Mouse (Mus musculus) liver, adult 2 months (tissue): Measurements from ENCODE around the gene Fat3. TPM values are rescaled to one million over a fixed set of nuclear protein-coding genes. Genes with fewer than 3 reads are reported as not detected.

ENCODE experiments used
- DNase-seq: peaks from one replicate; pipeline ENCODE4 v3.0.0-alpha.2; 2011; ENCODE audit warnings: low read depth, low spot score; ENCODE audit errors: extremely low read depth
- H3K27ac ChIP-seq: fragments of 200-500 bp; replicated peaks from 2 replicates; pipeline ENCODE4 v1.5.1; 2012; ENCODE audit warnings: low read depth, mild to moderate bottlenecking, control low read depth, inconsistent platforms, low read length; ENCODE audit not compliant: insufficient read depth
- H3K27me3 ChIP-seq: fragments of 200-500 bp; 2 replicates; pipeline ENCODE4 v1.6.1; 2012; ENCODE audit warnings: mild to moderate bottlenecking, moderate library complexity, low read length, inconsistent platforms; ENCODE audit not compliant: control insufficient read depth, insufficient read depth
- H3K36me3 ChIP-seq: fragments of 200-500 bp; 2 replicates; pipeline ENCODE4 v1.6.1; 2012; ENCODE audit warnings: low read length, inconsistent platforms; ENCODE audit not compliant: control insufficient read depth, insufficient read depth
- H3K4me1 ChIP-seq: fragments of 200-500 bp; 2 replicates; pipeline ENCODE4 v1.6.1; 2011; ENCODE audit warnings: low read length; ENCODE audit not compliant: control insufficient read depth, insufficient read depth
- H3K4me3 ChIP-seq: fragments of 200-500 bp; 2 replicates; pipeline ENCODE4 v1.5.1; 2011; ENCODE audit warnings: low read depth, mild to moderate bottlenecking, control low read depth, low read length, moderate library complexity; ENCODE audit not compliant: insufficient read depth
- H3K79me2 ChIP-seq: fragments of 200-500 bp; 2 replicates; pipeline ENCODE4 v1.6.1; 2012; ENCODE audit warnings: inconsistent platforms, mild to moderate bottlenecking, low read length, moderate library complexity; ENCODE audit not compliant: control insufficient read depth, insufficient read depth
- H3K9ac ChIP-seq: fragments of 200-500 bp; 2 replicates; pipeline ENCODE4 v1.6.1; 2012; ENCODE audit warnings: low read depth, mild to moderate bottlenecking, control low read depth, inconsistent platforms, low read length
- CTCF ChIP-seq: fragments of 200-500 bp; IDR thresholded peaks from 2 replicates; pipeline ENCODE4 v1.5.1; 2011; ENCODE audit warnings: low read depth, low read length, control low read depth
- POLR2A ChIP-seq: fragments of 200-500 bp; IDR thresholded peaks from 2 replicates; pipeline ENCODE4 v1.6.1; 2011; ENCODE audit warnings: low read length, control low read depth; ENCODE audit not compliant: insufficient read depth; ENCODE audit errors: extremely low read depth
- WGBS: fragments of 180-500 bp; shearing (Covaris S2); methylation state at CpG from one replicate; pipeline ENCODE4 v1.1.7; 2018; 5-methylcytosine and 5-hydroxymethylcytosine counted together
- polyA plus RNA-seq: library from polyadenylated mRNA; depleted of rRNA; stranded (reverse); fragments of >200 nt; gene quantifications from 2 replicates; pipeline ENCODE4 v1.2.3, GENCODE M21; 2012
- total RNA-seq: library from RNA; depleted of rRNA; stranded (reverse); fragments of >200 nt; gene quantifications from 2 replicates; pipeline ENCODE4 v1.2.3, GENCODE M21; 2014

The Fat3 gene
- total and polyA plus RNA-seq, 2 experiments, result 0.09 TPM; not detected in 1

GRCm38 (mm10) chr9:16305396-16306086, 195.5 kb downstream of the Fat3 start:
- H3K4me1 ChIP-seq, result no peaks in the 10 kb centered on the region
- H3K9ac ChIP-seq, result no peak overlapping the region
- 94% methylated on average over 2 of the region's 2 CpGs for WGBS
- TF ChIP-seq CTCF, result no peak
- TF ChIP-seq POLR2A, result no peak
- H3K36me3 ChIP-seq, result no peaks in the 10 kb centered on the region
- H3K27ac ChIP-seq, result no peak overlapping the region
- no peaks in the 10 kb centered on the region for H3K79me2 ChIP-seq
- no peaks in the 10 kb centered on the region for H3K27me3 ChIP-seq
- DNase-seq, result no peak
- no peak overlapping the region for H3K4me3 ChIP-seq

DNA sequence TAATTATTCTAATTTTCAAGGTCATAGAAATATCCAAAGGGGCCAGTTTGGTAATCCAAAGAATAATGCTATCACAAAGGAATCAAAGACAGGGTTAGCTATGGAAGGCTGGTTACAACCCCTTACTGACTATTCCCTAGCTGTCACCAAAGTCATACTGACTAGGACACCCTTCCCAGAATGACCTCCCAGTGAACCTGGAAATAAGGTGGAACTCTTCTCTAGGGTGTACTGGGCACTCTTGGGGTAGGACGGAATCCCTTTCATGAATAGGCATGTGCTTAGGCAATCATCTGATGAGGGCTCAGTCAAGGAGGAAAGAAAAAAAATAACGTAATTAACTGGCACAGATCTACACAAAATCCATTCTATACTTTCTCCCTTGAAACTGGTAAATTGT, 196.1 kb downstream of the Fat3 start:
- WGBS, result 84% methylated on average over 2 of the region's 2 CpGs
- Histone ChIP-seq H3K27me3 (no peaks in the 10 kb centered on the region), H3K36me3 (no peaks in the 10 kb centered on the region), H3K9ac (no peak overlapping the region), H3K27ac (no peak overlapping the region), H3K4me1 (no peaks in the 10 kb centered on the region), H3K4me3 (no peak overlapping the region), H3K79me2 (no peaks in the 10 kb centered on the region)
- no peak for DNase-seq
- TF ChIP-seq CTCF (no peak), POLR2A (no peak)

- TF ChIP-seq POLR2A, result no peak
- TF ChIP-seq CTCF, result no peak
- DNase-seq, result no peak
- H3K36me3 ChIP-seq, result no peaks in the 10 kb centered on the region
- no peak overlapping the region for H3K9ac ChIP-seq
- no peak overlapping the region for H3K4me3 ChIP-seq
- H3K79me2 ChIP-seq, result no peaks in the 10 kb centered on the region
- H3K4me1 ChIP-seq, result no peaks in the 10 kb centered on the region
- WGBS, result 77% methylated on average over 3 of the region's 3 CpGs
- H3K27ac ChIP-seq, result no peak overlapping the region
- H3K27me3 ChIP-seq, result no peaks in the 10 kb centered on the region
These were observed 198.6 kb downstream of the Fat3 start for GRCm38 (mm10) chr9:16302484-16302883.

- H3K4me1 ChIP-seq, result no peaks in the 10 kb centered on the region
- DNase-seq, result no peak
- no peak for TF ChIP-seq POLR2A
- TF ChIP-seq CTCF, result no peak
- H3K27me3 ChIP-seq, result no peaks in the 10 kb centered on the region
- H3K27ac ChIP-seq, result no peak overlapping the region
- H3K9ac ChIP-seq, result no peak overlapping the region
- H3K4me3 ChIP-seq, result no peak overlapping the region
- WGBS, result 73% methylated on average over 3 of the region's 3 CpGs
- no peaks in the 10 kb centered on the region for H3K36me3 ChIP-seq
- H3K79me2 ChIP-seq, result no peaks in the 10 kb centered on the region
These were observed 203.2 kb downstream of the Fat3 start for GRCm38 (mm10) chr9:16297935-16298334.

DNA sequence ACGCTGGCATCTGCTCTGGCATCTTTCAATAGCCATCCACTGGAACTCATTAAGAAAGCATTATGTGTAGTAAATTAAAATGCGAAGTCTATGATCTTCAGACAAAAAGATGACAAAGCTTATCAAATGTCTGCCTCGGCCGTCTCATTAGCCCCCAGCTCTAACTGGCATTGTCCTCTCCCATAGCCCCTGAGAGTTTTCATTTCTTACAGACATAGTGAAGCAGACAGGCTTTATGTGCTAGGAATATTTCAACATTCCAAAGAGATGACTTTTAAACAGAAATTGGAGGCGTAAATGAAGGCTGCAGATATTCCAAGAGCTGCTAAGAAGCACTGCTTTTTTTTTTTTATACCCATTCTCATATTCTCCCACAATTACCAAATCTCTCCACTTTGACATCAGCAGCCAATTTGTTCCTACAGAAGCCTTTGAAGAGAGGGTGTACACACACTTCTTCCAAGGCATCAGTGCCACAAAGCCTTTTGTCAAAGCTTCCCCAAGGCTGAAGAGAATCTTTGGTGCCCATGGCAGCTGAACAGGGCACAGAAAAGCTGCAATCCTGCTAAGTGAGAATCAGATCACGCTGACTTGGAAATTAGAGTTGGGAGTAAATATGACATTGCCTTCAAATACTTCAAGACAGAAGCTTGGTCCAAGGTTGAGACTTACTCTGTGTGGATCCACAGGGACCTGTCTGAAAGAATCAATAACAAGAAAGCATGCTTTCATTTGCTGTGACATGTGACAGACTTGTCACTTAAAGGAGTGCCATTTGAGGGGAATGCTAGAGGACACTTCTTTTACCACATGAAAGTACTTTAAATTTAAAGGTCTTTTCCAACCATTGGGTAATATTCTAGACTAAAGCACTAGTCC, 206.9 kb downstream of the Fat3 start:
- H3K79me2 ChIP-seq, result no peaks in the 10 kb centered on the region
- H3K36me3 ChIP-seq, result no peaks in the 10 kb centered on the region
- H3K4me1 ChIP-seq, result no peaks in the 10 kb centered on the region
- TF ChIP-seq POLR2A (no peak), CTCF (no peak)
- H3K27ac ChIP-seq, result no peak overlapping the region
- 88% methylated on average over 6 of the region's 6 CpGs for WGBS
- no peak overlapping the region for H3K4me3 ChIP-seq
- no peak for DNase-seq
- H3K27me3 ChIP-seq, result no peaks in the 10 kb centered on the region
- H3K9ac ChIP-seq, result no peak overlapping the region
